Mouse (Mus musculus) brain, embryonic 14.5 days (tissue): ENCODE data around the gene Brms1.

Source experiments
- CTCF ChIP-seq: fragments of 200-500 bp; IDR thresholded peaks from 2 replicates; pipeline ENCODE4 v1.5.1; 2012; ENCODE audit warnings: inconsistent platforms, mild to moderate bottlenecking, moderate library complexity, borderline replicate concordance; ENCODE audit not compliant: insufficient read depth, insufficient read length; ENCODE audit errors: extremely low read depth
- POLR2A ChIP-seq: fragments of 200-500 bp; IDR thresholded peaks from 2 replicates; pipeline ENCODE4 v1.6.1; 2012; ENCODE audit warnings: mild to moderate bottlenecking, inconsistent platforms, borderline replicate concordance; ENCODE audit not compliant: poor library complexity, insufficient read depth, insufficient read length, severe bottlenecking; ENCODE audit errors: extremely low read depth

- TF ChIP-seq POLR2A, result no peak
- TF ChIP-seq CTCF, result no peak
Measured at GRCm38 (mm10) chr19:5049325-5049724, 8.2 kb downstream of the Brms1 start.
